Mouse (Mus musculus) heart, embryonic 15.5 days (tissue): ENCODE data around the gene Ier3. TPM values are rescaled to one million over a fixed set of nuclear protein-coding genes. Genes with fewer than 3 reads are reported as not detected.

Source experiments
- ATAC-seq: fragments of 200-750 bp; cut with Nextera tagmentation; replicated peaks from 2 replicates; pipeline ENCODE4 v1.8.0; 2017; ENCODE audit warnings: low read depth, moderate TSS enrichment; ENCODE audit not compliant: insufficient number of reproducible peaks, insufficient read depth, low FRiP score
- H3K27ac ChIP-seq: fragments of 300-500 bp; sonication (generic); 2 replicates; pipeline ENCODE4 v1.5.1; 2015; ENCODE audit warnings: mild to moderate bottlenecking, inconsistent platforms
- H3K27me3 ChIP-seq: fragments of 300-500 bp; sonication (generic); 2 replicates; pipeline ENCODE4 v1.6.1; 2015; ENCODE audit warnings: inconsistent platforms
- H3K36me3 ChIP-seq: fragments of 300-500 bp; sonication (generic); 2 replicates; pipeline ENCODE4 v1.6.1; 2015; ENCODE audit warnings: mild to moderate bottlenecking, inconsistent platforms
- H3K4me1 ChIP-seq: fragments of 300-500 bp; sonication (generic); replicated peaks from 2 replicates; pipeline ENCODE4 v1.6.1; 2015; ENCODE audit warnings: inconsistent platforms
- H3K4me2 ChIP-seq: fragments of 300-500 bp; sonication (generic); 2 replicates; pipeline ENCODE4 v1.6.1; 2015; ENCODE audit warnings: inconsistent platforms, mild to moderate bottlenecking, moderate library complexity
- H3K4me3 ChIP-seq: fragments of 300-500 bp; sonication (generic); 2 replicates; pipeline ENCODE4 v1.5.1; 2015; ENCODE audit warnings: mild to moderate bottlenecking, inconsistent platforms
- H3K9ac ChIP-seq: fragments of 300-500 bp; sonication (generic); 2 replicates; pipeline ENCODE4 v1.6.1; 2015; ENCODE audit warnings: mild to moderate bottlenecking, inconsistent platforms
- H3K9me3 ChIP-seq: fragments of 300-500 bp; sonication (generic); replicated peaks from 2 replicates; pipeline ENCODE4 v1.6.1; 2016; ENCODE audit warnings: inconsistent platforms
- WGBS: fragments of 180-500 bp; shearing (Covaris S2); methylation state at CpG from one replicate; pipeline ENCODE4 v1.1.7; 2015; ENCODE audit warnings: mixed read lengths; 5-methylcytosine and 5-hydroxymethylcytosine counted together
- polyA plus RNA-seq: library from polyadenylated mRNA; unstranded; fragments of >200 nt; fragmentation: Nextera tagmentation; extraction: Ambion mirVana; gene quantifications from 2 replicates; pipeline ENCODE4 v1.2.1, GENCODE M21; 2015

The Ier3 gene
- polyA plus RNA-seq, 1 experiment from 2014 or later, result 56.5 TPM

DNA sequence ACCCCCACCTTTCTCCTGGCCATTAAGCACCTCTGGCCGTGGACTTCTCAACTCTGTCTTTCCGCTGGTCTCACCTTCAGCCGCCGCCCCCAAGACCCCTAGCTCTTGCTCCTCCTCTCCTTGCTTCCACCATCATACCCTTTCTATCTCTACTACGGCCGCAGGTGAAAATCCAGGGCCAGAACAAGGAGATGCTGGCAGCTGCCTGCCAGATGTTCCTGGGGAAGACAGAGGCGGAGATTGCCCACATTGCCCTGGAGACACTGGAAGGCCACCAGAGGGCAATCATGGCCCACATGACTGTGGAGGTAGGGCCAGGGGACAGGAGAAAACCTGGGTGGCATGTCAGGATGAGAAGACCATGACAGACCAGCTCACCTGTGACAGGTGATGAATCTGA lies 2.9 kb downstream of the Ier3 start:
- 62% methylated on average over 7 of the region's 7 CpGs for WGBS

DNA sequence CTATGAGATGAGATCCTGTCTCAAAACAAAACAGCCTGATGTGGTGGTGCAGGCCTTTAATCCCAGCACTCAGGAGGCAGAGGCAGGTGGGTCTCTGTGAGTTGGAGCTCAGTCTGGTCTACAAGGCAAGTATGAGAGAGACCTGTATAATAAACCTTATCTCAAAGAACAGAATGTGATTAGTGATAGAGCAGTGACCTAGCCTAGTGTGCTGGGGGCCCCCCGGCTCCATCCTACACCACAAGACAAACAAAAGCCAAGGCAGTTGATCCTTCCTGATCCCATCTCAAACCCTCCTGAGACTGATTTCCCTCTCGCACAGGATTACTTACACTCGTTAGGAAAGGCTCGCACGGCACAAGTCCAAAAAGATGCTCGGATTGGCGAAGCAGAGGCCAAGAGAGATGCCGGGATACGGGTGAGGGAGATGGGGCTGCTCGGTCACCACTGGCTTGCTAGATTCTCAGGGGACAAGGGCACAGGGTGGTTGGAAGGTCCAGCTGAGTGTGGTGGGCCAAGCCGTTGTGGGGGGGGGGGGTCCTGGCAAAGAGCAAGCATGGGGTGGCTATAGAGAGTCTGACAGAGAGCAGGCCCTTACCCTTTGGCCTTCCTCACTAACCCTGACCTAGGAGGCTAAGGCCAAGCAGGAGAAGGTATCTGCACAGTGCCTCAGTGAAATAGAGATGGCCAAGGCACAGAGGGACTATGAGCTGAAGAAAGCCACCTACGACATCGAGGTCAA lies 3.8 kb downstream of the Ier3 start:
- Histone ChIP-seq H3K27ac (no peak overlapping the region), H3K4me3 (no peak overlapping the region), H3K9me3 (no peaks in the 10 kb centered on the region), H3K36me3 (peaks cover 38% of the 10 kb centered on the region), H3K9ac (no peak overlapping the region), H3K27me3 (no peaks in the 10 kb centered on the region), H3K4me1 (peaks cover 28% of the 10 kb centered on the region), H3K4me2 (no peak overlapping the region)
- WGBS, result 93% methylated on average over 13 of the region's 13 CpGs
- no peak for ATAC-seq

More for the DNA sequence above, 2.9 kb downstream of the Ier3 start:
- Histone ChIP-seq H3K9ac (peak overlapping the region; percentile 78), H3K27me3 (no peaks in the 10 kb centered on the region), H3K4me1 (peaks cover 21% of the 10 kb centered on the region), H3K4me2 (peak overlapping the region; percentile 82), H3K4me3 (peak overlapping the region; percentile 75), H3K36me3 (peaks cover 38% of the 10 kb centered on the region), H3K27ac (no peak overlapping the region), H3K9me3 (no peaks in the 10 kb centered on the region)
- no peak for ATAC-seq

- 0 out of 2 replicates have a peak overlapping the region, but pooled peaks have one; percentile 43 for H3K9ac ChIP-seq
- H3K27ac ChIP-seq, result peak overlapping the region; percentile 58
- H3K36me3 ChIP-seq, result peaks cover 76% of the 10 kb centered on the region
- no peaks in the 10 kb centered on the region for H3K27me3 ChIP-seq
- H3K4me2 ChIP-seq, result peak overlapping the region; percentile 41; the same call in 1 of the 2 replicates
- no peaks in the 10 kb centered on the region for H3K9me3 ChIP-seq
- peaks cover 26% of the 10 kb centered on the region for H3K4me1 ChIP-seq
- H3K4me3 ChIP-seq, result 0 out of 2 replicates have a peak overlapping the region, but pooled peaks have one; percentile 24
- WGBS, result 2% methylated on average over 21 of the region's 21 CpGs
- ATAC-seq, result peak; percentile 75
Observed at GRCm38 (mm10) chr17:35829737-35830136, 8.3 kb downstream of the Ier3 start.

- Histone ChIP-seq H3K9ac (no peak overlapping the region), H3K27ac (no peak overlapping the region), H3K9me3 (no peaks in the 10 kb centered on the region), H3K4me2 (no peak overlapping the region), H3K4me1 (peaks cover 40% of the 10 kb centered on the region), H3K36me3 (peaks cover 69% of the 10 kb centered on the region), H3K4me3 (no peak overlapping the region), H3K27me3 (no peaks in the 10 kb centered on the region)
- ATAC-seq, result no peak
- 71% methylated on average over 8 of the region's 8 CpGs for WGBS
Observed at GRCm38 (mm10) chr17:35832400-35833238, 11.1 kb downstream of the Ier3 start.

- H3K27me3 ChIP-seq, result no peaks in the 10 kb centered on the region
- WGBS, result 17% methylated on average over 5 of the region's 5 CpGs
- no peak overlapping the region for H3K4me3 ChIP-seq
- H3K27ac ChIP-seq, result peak overlapping the region; percentile 48
- no peak overlapping the region for H3K4me2 ChIP-seq
- no peak overlapping the region for H3K9ac ChIP-seq
- H3K36me3 ChIP-seq, result peaks cover 62% of the 10 kb centered on the region
- peaks cover 40% of the 10 kb centered on the region for H3K4me1 ChIP-seq
- no peak for ATAC-seq
- no peaks in the 10 kb centered on the region for H3K9me3 ChIP-seq
Observed at GRCm38 (mm10) chr17:35833239-35833751, 11.8 kb downstream of the Ier3 start.

- H3K4me1 ChIP-seq, result peaks cover 43% of the 10 kb centered on the region
- 0 out of 2 replicates have a peak overlapping the region, but pooled peaks have one; percentile 77 for H3K4me2 ChIP-seq
- 46% methylated on average over 5 of the region's 5 CpGs for WGBS
- H3K36me3 ChIP-seq, result peaks cover 56% of the 10 kb centered on the region
- H3K4me3 ChIP-seq, result no peak overlapping the region
- no peaks in the 10 kb centered on the region for H3K27me3 ChIP-seq
- H3K27ac ChIP-seq, result no peak overlapping the region
- no peaks in the 10 kb centered on the region for H3K9me3 ChIP-seq
- no peak overlapping the region for H3K9ac ChIP-seq
- ATAC-seq, result no peak
Observed at GRCm38 (mm10) chr17:35833894-35834293, 12.4 kb downstream of the Ier3 start.

DNA sequence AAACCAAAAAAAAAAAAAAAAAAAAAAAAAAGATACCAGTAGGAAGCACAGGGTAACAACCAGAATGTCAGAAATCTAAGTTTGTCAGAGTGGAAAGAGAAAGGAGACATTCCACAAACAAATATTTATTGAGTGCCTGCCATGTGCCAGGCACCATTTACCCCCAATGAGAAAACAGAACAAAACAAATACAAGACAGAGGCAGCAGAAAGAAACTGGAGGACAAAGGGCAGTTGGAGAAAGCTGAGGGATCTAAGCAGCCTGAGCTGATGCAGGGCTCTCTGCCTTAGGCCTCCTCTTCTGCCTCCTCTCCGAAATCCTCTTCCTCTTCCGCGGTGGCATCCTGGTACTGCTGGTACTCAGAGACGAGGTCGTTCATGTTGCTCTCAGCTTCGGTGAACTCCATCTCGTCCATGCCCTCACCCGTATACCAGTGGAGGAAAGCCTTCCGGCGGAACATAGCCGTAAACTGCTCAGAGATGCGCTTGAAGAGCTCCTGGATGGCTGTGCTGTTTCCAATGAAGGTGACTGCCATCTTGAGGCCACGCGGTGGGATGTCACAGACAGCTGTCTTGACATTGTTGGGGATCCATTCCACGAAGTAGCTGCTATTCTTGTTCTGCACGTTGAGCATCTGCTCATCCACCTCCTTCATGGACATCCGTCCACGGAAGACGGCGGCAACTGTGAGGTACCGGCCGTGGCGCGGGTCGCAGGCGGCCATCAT lies 13.4 kb downstream of the Ier3 start:
- Histone ChIP-seq H3K9ac (peak overlapping the region; percentile 85; the same call in 1 of the 2 replicates), H3K27me3 (no peaks in the 10 kb centered on the region), H3K4me1 (peaks cover 46% of the 10 kb centered on the region), H3K4me2 (peak overlapping the region; percentile 77), H3K9me3 (no peaks in the 10 kb centered on the region), H3K4me3 (peak overlapping the region; percentile 68), H3K36me3 (peaks cover 53% of the 10 kb centered on the region), H3K27ac (no peak overlapping the region; the same call in 1 of the 2 replicates)
- no peak for ATAC-seq
- whole genome bisulfite sequencing, result 71% methylated on average over 26 of the region's 26 CpGs

DNA sequence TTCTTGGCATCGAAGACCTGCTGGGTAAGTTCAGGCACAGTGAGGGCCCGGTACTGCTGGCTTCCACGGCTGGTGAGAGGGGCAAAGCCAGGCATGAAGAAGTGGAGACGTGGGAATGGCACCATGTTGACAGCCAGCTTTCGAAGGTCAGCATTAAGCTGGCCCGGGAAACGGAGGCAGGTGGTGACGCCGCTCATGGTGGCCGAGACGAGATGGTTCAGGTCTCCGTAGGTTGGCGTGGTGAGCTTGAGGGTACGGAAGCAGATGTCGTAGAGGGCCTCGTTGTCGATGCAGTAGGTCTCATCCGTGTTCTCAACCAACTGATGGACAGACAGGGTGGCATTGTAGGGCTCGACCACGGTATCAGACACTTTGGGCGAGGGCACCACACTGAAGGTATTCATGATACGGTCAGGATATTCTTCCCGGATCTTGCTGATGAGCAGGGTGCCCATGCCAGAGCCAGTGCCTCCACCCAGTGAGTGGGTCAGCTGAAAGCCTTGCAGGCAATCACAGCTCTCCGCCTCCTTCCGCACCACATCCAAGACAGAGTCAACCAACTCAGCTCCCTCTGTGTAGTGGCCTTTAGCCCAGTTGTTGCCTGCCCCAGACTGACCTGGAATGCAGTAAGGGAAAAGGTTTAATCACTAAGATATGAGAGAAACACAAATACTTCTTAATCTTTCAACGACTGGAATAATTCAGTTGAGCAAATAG lies 14.1 kb downstream of the Ier3 start:
- Histone ChIP-seq H3K9ac (peak overlapping the region; percentile 85), H3K9me3 (no peaks in the 10 kb centered on the region), H3K27ac (peak overlapping the region; percentile 96; the same call in 1 of the 2 replicates), H3K4me2 (peak overlapping the region; percentile 77), H3K36me3 (peaks cover 53% of the 10 kb centered on the region), H3K27me3 (no peaks in the 10 kb centered on the region), H3K4me1 (peaks cover 40% of the 10 kb centered on the region), H3K4me3 (peak overlapping the region; percentile 68)
- ATAC-seq, result no peak
- 70% methylated on average over 26 of the region's 26 CpGs for WGBS

DNA sequence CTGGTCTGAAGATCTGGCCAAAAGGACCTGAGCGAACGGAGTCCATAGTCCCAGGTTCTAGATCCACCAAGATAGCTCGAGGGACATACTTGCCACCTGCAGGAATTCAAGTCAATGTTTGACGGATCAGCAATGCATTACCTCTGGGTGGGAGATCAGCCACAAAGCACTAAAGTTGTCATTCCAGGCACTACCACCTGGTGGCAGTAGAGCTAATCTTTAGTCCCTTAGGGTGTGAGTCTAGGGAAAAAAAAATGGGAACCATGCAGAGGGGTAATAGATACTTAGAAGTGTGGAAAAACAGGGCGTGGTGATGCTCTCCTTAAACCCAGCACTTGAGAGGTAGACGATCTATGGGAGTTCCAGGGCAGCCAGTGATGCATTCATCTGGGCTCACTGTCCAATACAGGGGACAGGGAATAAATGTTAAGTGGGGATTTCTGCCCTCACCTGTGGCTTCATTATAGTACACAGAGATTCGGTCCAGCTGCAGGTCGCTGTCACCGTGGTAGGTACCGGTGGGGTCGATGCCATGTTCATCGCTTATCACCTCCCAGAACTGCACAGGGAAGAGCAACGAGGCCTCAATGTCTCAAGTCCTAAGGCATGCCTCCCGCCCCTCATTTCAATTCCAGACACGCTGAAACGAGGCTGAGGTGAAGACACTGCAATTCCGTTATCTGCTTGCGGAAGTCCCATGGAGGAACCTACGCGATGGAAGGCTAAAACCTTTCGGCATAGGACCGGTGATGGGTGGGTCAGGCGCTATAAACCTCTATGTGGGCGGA lies 14.9 kb downstream of the Ier3 start:
- H3K36me3 ChIP-seq, result peaks cover 46% of the 10 kb centered on the region
- peak overlapping the region; percentile 77 for H3K4me2 ChIP-seq
- H3K9ac ChIP-seq, result peak overlapping the region; percentile 85
- no peaks in the 10 kb centered on the region for H3K9me3 ChIP-seq
- no peaks in the 10 kb centered on the region for H3K27me3 ChIP-seq
- peak overlapping the region; percentile 68 for H3K4me3 ChIP-seq
- peak overlapping the region; percentile 96 for H3K27ac ChIP-seq
- H3K4me1 ChIP-seq, result peaks cover 40% of the 10 kb centered on the region
- WGBS, result 6% methylated on average over 24 of the region's 24 CpGs
- ATAC-seq, result no peak

GRCm38 (mm10) chr17:35836991-35837422 lies 15.5 kb downstream of the Ier3 start:
- Histone ChIP-seq H3K4me2 (peak overlapping the region; percentile 77), H3K4me3 (peak overlapping the region; percentile 68), H3K9ac (peak overlapping the region; percentile 85), H3K4me1 (peaks cover 42% of the 10 kb centered on the region), H3K36me3 (peaks cover 41% of the 10 kb centered on the region), H3K27me3 (no peaks in the 10 kb centered on the region), H3K27ac (peak overlapping the region; percentile 96), H3K9me3 (no peaks in the 10 kb centered on the region)
- ATAC-seq, result peak; percentile 48
- WGBS, result under 1% methylated on average over 25 of the region's 25 CpGs
